Mouse (Mus musculus) frontal cortex, postnatal 14 days (tissue): ENCODE data around the gene Slc11a1.
"Not testable (repeated sequence)": the region's sequence is repeated elsewhere in the genome, so short reads cannot be mapped to it uniquely, and the experiment has no call there.

Experiments used
- DNase-seq, 2 experiments: peaks; one replicate each; pipeline ENCODE4 v3.0.0; 2022; ENCODE audit warnings: low spot score in 2 of 2

Gene Slc11a1

DNA sequence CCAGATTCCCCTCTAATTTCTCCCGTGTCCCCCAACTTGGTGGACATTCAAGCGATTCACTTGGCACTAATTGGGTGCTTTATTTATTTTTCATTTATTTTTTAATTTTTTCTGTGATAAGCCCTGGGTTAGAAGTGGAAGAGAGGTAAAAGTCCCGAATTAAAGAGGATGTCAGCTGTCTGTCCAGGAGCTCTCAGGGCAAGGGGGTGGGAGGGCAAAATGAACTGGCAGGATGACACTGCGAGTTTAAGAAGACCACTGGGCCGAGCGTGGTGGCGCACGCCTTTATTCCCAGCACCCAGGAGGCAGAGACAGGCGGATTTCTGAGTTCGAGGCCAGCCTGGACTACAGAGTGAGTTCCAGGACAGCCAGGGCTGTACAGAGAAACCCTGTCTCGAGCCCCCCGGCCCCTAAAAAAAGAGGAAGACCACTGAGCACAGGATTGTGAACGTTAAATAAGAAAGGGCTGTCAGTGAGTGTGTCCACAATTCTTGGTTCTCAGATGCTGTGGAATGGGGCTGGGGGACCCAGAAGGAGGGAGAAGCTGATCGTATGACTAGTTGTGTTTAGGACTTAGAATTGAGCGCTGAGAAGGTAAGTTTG is 12.5 kb downstream of the Slc11a1 start:
- no peak for DNase-seq

DNA sequence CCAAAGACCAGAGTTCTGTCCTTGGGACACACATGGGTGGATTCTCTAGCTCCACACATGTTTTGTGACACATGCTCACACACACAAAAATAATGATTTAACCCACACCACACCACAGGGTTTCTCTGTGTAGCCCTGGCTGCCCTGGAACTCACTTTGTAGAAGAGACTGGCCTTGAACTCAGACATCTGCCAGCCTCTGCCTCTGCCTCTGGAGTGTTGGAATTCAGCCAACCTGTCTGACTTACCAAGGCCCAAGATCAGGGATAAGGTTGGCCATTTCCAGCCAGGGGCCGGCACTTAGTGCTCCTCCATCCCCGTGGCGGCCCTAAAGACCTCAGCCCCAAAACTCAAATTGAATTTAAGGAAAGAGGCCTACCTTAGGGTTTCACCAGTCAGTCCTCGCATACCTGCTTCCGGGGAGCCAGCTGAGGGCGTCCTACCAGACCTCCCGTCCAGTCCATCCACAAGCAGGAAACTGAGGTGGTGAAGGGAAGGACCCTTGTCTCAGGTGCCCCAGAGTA is 13.5 kb downstream of the Slc11a1 start:
- DNase-seq = no peak

DNA sequence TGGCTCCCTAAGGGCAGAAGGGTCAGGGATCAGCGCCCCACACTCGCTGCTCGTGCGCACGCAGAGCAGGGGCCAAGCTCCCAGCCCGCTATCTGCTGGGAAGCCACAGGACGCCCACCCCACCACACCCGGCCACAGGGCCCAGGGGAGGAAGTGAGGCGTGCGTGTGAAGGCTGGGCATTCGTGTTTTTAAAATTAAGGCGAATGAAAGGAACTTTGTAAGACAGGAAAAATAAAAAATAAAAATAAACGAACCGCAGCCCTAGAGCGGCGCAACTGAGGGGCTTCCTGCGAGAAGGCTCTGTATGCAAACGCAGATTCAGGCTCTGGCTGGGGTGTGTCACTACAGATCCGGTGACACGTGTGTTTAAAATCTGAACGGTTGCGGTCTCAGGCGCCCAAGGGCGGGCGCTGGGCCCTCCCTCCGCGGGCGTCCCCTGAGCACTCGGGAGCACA is 14.9 kb downstream of the Slc11a1 start:
- no peak for DNase-seq

DNA sequence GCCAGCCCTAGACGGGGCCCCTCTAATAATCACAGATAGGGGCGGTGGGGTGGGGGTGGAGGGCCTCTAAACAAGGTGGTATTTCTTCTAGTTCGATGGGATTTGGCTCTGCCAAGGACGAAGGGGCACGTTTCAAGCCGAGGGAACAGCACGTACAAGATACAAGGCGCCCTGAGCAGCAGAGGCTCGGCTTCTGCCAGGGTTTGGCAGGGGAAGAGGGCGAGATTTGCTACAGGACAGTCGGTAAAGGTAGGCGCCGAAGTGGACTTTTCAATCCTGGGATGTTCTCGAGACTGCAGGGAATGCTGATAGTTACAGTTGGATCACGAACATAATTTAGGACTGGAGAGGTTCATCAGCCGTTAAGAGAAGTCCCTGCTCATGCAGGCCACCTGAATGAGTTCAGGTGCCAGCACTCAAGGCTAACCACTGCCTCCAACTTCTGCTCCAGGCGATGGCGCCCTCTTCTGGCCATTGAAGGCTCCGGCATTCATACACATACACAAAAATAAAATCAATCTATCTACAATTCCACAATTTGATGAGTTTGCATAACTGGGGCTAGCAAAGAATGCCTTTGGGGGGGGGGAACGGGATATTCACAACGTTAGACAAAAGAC is 15.4 kb downstream of the Slc11a1 start:
- no peak for DNase-seq

DNA sequence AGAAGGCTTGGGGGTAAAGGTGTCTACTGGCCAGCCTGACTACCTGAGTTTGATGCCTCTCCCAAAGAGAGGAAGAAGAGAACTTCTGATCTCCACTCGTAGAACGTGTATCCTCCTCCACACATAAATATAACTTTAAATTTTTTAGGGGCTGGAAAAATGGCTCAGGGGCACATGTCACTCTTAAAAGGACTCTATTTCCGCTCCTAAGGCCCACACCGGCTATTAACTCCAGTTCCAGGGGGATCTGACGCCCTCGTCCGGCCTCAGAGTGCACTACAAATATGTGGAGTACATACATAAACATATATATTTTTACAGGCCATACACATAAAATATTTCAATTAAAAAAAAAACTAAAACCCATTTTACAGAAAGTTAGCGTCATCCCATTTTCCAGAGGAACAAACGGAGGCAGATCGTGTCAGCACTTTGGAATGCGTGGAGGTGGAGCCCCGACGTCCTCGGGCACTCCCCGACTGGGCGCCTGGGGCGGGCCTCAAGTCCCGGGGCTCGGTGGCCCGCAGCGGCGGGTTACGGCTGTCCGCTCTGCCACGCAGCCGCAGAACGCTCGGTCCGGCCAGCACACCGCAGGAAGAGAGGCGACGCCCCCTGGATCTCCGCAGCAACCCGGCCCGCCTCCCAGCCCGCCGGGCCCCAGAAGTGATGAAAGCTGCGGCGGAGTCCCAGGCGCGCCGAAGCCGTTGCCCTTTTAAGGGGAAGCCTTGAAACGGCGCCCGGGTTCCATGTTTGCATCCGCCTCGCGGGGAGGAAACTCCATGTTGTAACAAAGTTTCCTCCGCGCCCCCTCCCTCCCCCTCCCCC is 16.1 kb downstream of the Slc11a1 start, which contains the start of gene Ctdsp1:
Ctdsp1 (plus strand) TSS at position 586 of the 825 bp plus-strand sequence.
- peak; percentile 88 to 91 for DNase-seq

DNA sequence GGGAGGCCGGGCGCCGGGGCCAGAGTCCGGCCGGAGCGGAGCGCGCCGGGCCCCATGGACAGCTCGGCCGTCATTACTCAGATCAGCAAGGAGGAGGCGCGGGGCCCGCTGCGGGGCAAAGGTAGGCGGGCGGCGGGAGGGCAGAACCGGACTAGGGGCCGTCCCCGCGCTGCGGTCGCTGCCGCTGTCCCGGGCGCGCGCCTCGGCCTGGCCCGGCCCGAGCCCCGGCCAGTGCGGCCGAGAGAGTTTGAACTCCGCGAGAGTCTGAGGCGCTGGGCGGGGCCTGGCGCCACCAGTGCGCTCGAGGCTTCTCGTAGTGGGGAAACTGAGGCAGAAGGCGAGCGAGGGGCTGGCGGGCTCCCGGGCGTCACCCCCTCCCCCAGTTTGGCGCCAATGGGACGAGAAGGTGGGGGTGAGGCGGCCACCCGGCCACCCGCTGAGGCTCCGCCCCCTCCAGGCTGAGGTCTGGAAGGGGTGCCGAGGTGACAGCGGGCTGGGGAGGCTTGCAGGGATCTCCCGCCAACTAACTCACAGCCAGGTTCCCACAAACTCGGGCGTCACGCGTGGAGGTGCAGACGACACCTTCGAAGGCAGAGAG is 16.9 kb downstream of the Slc11a1 start:
- DNase-seq = peak in 1 of 2 experiments; percentile 32

DNA sequence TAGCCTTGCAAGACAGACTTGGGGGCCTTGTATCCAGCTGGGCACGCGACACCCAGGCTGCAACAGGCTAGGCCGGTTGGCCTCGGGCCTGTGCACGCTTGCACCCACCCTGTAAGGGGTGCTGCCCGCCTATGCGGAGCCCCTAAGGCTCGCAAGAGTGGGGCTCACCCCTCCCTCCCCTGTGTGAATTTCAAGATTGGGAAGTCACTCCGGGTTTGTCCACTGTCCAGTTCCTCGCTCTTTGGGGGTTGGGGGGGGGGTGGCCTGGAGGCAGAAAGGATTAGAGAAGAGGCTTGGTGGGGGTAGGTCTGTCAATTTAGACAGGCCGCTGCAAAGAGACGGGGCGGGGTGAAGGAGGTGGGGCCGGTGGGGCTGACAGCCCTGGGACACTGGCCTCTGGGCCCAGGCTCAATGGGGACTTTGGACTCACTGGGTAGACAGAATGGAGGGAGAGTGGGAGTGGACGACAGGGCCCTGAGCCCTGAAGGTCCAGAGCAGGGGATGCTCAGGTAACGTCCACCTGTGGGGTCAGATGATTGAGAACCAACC is 17.5 kb downstream of the Slc11a1 start:
- DNase-seq = no peak

DNA sequence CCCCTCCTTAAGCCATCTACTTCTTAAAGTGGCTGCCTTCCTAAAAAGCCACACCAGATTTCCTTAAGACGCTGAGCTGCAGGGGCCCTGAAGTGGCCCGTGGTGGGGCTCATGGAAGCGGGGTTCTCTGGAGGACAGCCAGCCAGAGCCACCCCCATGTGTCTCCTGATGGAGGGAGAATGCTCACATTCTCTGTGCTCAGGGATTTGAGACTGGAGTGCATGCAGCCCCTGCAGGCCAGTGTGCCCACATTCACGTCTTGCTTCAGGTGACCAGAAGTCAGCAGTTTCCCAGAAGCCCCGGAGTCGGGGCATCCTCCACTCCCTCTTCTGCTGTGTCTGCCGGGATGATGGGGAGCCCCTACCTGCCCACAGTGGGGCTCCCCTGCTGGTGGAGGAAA is 18.0 kb downstream of the Slc11a1 start:
- no peak for DNase-seq

DNA sequence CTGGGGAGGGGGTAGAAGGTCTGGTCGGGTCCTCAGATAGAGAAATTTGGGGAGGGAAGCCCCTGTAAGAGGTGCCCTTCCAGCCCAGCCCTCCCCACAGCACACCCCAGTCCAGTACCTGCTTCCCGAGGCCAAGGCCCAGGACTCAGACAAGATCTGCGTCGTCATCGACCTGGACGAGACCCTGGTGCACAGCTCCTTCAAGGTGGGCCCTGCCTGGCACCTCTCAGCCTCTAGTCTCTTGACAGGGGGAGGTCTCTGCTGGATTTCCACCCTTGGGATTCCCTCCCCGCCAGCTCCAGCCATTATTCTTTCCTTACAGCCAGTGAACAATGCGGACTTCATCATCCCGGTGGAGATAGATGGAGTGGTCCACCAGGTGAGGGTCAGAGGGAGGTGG is 18.7 kb downstream of the Slc11a1 start:
- DNase-seq = no peak

DNA sequence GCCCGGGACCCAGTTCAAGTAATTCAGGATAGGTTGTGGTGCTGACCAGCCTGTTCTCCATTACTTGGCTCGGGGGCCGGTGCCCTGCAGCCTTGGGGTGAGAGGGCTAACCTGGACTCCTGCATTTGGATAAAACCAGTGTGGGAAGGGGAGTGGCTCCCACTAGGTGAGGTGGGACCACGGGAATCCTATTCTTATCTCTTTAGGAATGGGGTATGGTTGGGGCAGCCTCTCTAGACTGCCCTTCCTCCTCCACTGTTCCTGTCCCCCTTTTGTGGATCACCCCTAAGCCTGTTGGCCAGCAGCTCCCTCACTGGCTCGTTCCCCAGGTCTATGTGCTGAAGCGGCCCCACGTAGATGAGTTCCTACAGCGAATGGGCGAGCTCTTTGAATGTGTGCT is 19.3 kb downstream of the Slc11a1 start:
- no peak for DNase-seq

DNA sequence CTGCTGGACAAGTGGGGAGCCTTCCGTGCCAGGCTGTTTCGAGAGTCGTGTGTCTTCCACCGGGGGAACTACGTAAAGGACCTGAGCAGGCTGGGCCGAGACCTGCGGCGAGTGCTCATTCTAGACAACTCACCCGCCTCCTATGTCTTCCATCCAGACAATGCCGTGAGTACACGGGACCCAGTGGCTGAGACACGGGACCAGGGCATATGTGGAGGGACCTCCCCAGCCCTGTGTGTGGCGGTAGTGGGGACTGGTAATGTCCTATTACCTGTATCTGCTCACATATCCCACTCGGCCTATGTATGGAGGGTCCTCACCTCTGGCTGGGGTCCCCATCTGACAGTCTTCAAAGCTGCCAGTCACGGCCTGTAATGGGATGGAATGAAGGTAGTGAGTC is 19.9 kb downstream of the Slc11a1 start:
- DNase-seq = no peak

DNA sequence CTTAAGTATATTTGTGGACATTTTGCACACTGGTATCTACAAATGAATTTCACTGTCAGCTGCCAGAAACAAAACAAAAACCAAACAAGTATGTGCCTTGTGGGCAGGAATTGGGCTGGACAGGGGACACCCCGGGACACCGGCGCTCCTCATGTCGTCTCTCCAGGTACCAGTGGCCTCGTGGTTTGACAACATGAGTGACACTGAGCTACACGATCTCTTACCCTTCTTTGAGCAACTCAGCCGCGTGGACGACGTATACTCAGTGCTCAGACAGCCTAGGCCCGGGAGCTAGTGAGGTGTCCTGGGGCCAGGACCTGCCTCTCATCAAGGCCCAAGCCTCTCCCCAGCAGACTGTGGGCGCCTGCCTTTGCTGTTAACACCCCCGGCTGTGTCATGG is 20.3 kb downstream of the Slc11a1 start:
- DNase-seq = no peak

DNA sequence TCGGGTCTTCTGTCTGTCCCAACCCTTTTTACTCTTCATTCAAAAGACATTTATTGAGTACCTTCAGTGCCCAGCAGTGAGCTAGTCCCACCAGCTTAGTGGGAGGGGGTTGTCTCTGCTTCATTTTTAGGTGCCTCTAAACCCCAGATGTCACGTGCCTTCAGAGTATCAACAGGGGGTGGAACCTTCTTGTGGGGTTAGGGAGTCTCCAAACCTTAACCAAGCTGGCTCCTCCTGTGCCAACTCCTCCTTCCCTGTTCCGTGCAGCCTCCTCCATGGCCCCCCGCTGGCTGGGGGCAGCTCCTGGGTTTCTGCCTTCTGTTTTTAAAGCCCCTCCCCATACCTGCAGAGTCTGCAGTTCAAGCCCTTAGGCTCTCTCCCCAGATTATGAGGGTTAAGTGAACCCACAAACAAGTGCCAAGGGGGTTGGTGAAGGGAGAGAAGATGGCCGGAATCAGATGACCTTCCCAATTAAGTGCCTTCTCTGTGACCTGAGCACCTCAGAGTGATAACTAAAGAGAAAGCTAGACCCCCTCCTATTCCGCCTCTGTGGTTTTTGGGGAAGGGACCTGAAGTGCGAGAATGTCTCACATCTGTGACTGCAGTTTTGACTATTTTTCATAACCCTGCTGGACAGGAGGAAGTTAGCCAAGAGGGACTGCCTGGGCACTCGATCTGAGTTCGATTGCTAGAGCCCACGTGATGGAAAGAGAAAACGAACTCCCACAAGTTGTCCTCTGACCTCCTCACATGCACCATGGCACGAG is 21.6 kb downstream of the Slc11a1 start:
- not testable (repeated sequence) for DNase-seq

DNA sequence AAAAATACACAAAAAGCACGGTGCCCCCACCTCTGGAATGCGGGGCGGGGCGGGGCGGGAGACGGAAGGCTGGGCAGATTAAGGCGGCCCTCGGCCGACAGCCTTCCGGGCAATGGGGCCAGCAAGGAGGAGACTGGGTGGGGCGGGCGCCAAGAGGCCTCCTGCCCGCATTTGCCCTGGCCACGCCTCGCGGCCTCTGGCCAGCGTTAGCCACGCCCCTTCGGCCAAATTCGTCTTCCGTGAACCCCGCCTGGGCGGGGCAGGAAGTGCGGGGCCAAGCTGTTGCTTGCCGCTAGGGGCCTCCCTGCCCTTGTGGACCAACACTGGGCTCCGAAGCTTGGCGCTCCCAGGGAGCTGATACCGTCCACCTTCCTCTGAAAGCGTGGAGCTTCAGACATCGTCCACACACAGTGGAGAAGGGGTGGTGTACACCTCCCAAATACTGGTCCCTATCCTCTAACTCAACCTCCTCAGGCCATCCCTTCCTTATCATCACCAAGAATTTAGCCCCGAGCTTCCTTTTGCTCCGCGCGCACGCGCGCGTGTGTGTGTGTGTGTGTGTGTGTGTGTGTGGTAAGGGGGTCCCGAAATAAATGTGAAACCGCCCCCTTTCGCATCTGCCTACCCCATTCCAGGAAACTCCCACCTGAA is 22.4 kb downstream of the Slc11a1 start:
- peak; percentile 81 to 84 for DNase-seq

DNA sequence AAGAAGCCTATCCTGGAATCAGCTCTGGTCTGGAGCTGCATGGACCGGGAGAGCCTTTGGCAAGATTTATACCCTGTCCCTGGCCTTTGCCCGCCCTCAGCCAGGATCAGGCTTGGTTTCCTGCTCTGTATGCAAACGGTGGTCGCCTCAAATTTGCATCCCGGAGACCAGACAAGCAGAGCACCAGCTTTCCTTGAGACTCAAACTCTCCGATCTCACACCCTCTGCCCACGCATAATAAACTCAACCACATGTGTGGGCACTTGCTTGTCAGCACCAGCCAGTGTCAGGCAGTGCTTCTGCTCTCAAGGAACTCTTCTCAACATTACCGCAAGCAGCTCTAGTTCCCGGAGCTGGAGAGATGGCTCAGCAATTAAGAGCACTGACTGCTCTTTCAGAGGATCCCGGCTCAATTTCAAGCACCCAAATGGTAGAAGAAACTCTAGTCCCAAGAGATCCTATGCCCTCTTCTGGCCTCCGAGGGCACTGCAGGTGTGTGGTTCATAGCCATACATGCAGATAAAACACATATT is 23.0 kb downstream of the Slc11a1 start:
- peak in 1 of 2 experiments; percentile 48 for DNase-seq

DNA sequence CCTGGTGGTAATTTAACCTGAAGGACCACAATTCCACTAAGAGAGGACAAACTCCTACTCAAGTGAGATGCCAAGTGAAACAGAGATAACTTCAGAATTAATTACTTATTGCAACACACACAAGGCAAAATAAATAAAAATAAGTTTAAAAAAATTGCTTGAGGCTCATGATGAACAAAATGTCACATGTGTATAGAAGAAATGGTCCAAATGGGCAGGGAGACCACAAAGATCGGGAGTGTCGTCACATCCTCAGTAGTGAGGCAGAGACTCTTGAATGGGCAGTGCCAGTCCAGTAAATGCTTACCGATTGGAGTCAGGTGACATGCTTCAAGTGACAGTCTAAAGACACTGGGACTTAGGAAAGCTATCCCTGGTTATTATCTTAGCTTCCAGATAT is 25.5 kb downstream of the Slc11a1 start:
- DNase-seq = no peak

DNA sequence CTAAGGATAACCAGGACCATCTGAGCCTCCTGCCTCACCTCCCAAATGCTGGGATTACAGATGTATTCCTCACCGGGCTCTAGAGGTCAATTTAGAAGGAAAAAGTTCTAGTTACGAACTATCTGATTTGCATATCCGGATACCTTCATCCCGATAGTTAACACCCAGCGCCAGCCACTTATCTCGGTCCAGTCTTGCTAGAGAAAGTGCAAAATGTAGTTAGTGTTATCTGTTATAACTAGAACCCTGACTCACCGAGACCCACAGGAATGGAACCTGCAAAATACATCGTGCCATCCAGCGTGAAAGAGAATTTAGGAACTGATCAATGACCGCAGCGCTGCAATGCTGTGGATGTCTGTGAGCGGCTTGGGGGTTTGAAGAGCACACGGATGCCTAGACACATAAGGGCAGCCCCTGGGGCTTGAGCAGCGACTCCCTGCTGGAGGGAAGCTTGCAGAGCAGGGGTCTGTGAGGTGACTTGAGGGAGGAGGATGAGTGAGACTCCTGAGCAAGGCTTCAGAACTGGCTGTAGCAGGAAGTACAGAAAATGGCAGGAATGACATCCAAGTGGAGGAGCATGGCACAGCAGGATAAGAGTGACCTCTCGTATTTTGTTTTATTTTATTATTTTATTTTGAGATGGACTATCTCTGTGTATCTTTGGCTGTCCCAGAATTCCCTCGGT is 26.2 kb downstream of the Slc11a1 start:
- no peak for DNase-seq

DNA sequence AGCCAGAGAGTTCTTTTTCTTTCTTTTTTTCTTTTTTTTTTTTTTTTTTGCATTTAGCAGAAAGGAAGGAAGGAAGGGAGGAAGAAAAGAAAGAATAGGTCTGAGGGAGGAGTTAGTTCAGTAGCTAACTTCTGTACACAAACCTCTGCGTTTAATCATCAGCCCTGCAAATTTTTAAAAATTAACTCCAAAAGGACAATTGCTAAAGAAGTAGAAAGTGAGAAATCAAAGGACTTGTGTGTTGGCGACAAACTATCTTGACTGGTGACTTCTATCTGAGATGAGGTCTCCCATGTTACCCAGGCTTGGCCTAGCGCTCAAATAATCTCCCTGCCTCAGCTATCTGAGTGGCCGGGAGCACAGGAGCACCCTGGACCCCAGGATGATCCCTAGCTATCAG is 29.2 kb downstream of the Slc11a1 start:
- no peak for DNase-seq

DNA sequence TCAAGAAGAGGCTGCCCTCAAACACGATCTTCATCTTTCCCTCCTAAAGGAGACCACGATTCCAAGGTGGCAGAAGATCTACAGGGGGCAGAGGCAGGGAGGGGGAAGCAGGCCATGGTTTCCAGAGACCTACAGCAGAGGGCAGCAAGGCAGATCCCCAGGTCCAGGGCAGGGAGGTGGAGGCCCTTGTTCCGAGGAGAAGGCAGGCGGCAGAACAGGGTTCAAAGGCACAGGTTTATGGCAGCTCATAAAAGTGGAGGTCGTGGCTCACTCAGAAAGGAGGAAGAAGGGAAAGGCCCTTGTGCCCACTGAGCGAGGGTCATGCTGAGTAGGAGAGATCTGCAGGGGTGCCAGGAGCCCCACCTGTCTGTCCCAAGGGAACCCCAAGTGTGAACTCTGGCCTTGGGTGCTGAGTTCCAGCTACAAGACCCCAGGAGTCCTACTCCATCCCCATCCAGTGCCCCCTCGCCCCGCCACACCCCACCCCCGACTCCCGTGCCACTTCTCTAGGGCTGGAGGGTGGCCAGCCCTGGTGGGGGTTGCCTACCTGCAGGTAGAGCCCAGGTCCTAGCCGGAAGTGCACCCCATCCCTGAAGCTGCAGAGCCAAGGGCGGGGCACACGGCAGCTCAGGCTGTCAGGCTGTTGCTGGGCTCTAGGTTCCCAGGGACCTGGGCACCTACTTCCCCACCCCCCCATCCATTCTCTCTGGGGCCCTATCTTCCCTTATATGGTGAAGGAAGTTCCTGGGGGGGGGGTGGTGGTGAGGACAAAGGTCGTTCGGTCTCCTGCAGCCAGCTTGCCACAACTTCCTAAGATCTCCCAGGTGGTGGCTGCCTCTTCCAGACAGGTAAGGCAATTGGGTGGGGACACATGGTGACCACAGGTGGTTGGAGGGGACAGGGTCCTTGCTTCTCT is 33.9 kb downstream of the Slc11a1 start, which contains the start of gene Vil1:
Vil1 (plus strand) TSS at position 788 of the 916 bp plus-strand sequence.
- no peak for DNase-seq
